Mouse (Mus musculus) bone marrow, adult 2 months (tissue): ENCODE results near the gene Vwa8. TPM values are rescaled to one million over a fixed set of nuclear protein-coding genes. Genes with fewer than 3 reads are reported as not detected.

Source experiments
- H3K27ac ChIP-seq: fragments of 200-500 bp; 2 replicates; pipeline ENCODE4 v1.5.1; 2012; ENCODE audit warnings: low read depth, mild to moderate bottlenecking, control low read depth, inconsistent platforms, low read length; ENCODE audit not compliant: control insufficient read depth, poor library complexity, insufficient read depth
- H3K4me1 ChIP-seq: fragments of 200-500 bp; 2 replicates; pipeline ENCODE4 v1.6.1; 2011; ENCODE audit warnings: low read length; ENCODE audit not compliant: control insufficient read depth, insufficient read depth
- H3K4me3 ChIP-seq: fragments of 200-500 bp; replicated peaks from 2 replicates; pipeline ENCODE3; 2011; ENCODE audit warnings: mild to moderate bottlenecking, low read depth, low read length, control low read depth; ENCODE audit not compliant: control insufficient read depth
- CTCF ChIP-seq: fragments of 200-500 bp; IDR thresholded peaks from 2 replicates; pipeline ENCODE4 v1.5.1; 2011; ENCODE audit warnings: low read length, control low read depth; ENCODE audit not compliant: control insufficient read depth, insufficient read depth
- POLR2A ChIP-seq: fragments of 200-500 bp; IDR thresholded peaks from 2 replicates; pipeline ENCODE4 v1.6.1; 2011; ENCODE audit warnings: low read depth, mild to moderate bottlenecking, control low read depth, low read length, borderline replicate concordance; ENCODE audit not compliant: control insufficient read depth
- WGBS: fragments of 180-500 bp; shearing (Covaris S2); methylation state at CpG from one replicate; pipeline ENCODE4 v1.1.7; 2018; 5-methylcytosine and 5-hydroxymethylcytosine counted together
- polyA plus RNA-seq: library from polyadenylated mRNA; stranded (reverse); fragments of >200 nt; gene quantifications from 2 replicates; pipeline ENCODE4 v1.2.4, GENCODE M21; 2011; ENCODE audit warnings: low replicate concordance; ENCODE audit not compliant: missing spikeins, insufficient read depth, insufficient read length

Gene Vwa8
- polyA plus RNA-seq, 1 experiment: 7.6 TPM

GRCm38 (mm10) chr14:79018564-79018963 lies 169.7 kb downstream of the Vwa8 start:
- 81% methylated on average over 4 of the region's 4 CpGs for WGBS
- no peaks in the 10 kb centered on the region for H3K4me1 ChIP-seq
- no peak overlapping the region for H3K4me3 ChIP-seq
- TF ChIP-seq CTCF (no peak), POLR2A (no peak)
- no peak overlapping the region for H3K27ac ChIP-seq

- TF ChIP-seq POLR2A: no peak
- TF ChIP-seq CTCF: no peak
- Histone ChIP-seq H3K4me1 (no peaks in the 10 kb centered on the region), H3K27ac (no peak overlapping the region), H3K4me3 (no peak overlapping the region)
- 82% methylated on average over 7 of the region's 7 CpGs for WGBS
Measured at GRCm38 (mm10) chr14:79021725-79022124, 172.9 kb downstream of the Vwa8 start.

GRCm38 (mm10) chr14:79028996-79029575 lies 180.2 kb downstream of the Vwa8 start:
- TF ChIP-seq POLR2A (no peak), CTCF (no peak)
- Histone ChIP-seq H3K4me3 (no peak overlapping the region), H3K4me1 (no peaks in the 10 kb centered on the region), H3K27ac (no peak overlapping the region)
- 90% methylated on average over 3 of the region's 3 CpGs for WGBS

- 81% methylated on average over 3 of the region's 3 CpGs for WGBS
- 0 out of 2 replicates have a peak, but pooled peaks have one; percentile 14 for TF ChIP-seq CTCF
- no peak for TF ChIP-seq POLR2A
- H3K4me3 ChIP-seq: no peak overlapping the region
- no peaks in the 10 kb centered on the region for H3K4me1 ChIP-seq
- H3K27ac ChIP-seq: no peak overlapping the region
Measured at GRCm38 (mm10) chr14:79030715-79031114, 181.9 kb downstream of the Vwa8 start.

- WGBS: 83% methylated on average over 8 of the region's 8 CpGs
- Histone ChIP-seq H3K27ac (no peak overlapping the region), H3K4me1 (no peaks in the 10 kb centered on the region), H3K4me3 (no peak overlapping the region)
- no peak for TF ChIP-seq CTCF
- TF ChIP-seq POLR2A: no peak
Measured at GRCm38 (mm10) chr14:79031230-79031740, 182.4 kb downstream of the Vwa8 start.

GRCm38 (mm10) chr14:79033396-79033795 lies 184.5 kb downstream of the Vwa8 start:
- H3K4me1 ChIP-seq: no peaks in the 10 kb centered on the region
- no peak overlapping the region for H3K4me3 ChIP-seq
- WGBS: 81% methylated on average over 6 of the region's 6 CpGs
- no peak for TF ChIP-seq CTCF
- no peak for TF ChIP-seq POLR2A
- H3K27ac ChIP-seq: no peak overlapping the region

GRCm38 (mm10) chr14:79034511-79034913 lies 185.7 kb downstream of the Vwa8 start:
- Histone ChIP-seq H3K4me3 (no peak overlapping the region), H3K4me1 (no peaks in the 10 kb centered on the region), H3K27ac (no peak overlapping the region)
- TF ChIP-seq CTCF (no peak), POLR2A (no peak)
- 64% methylated on average over 9 of the region's 9 CpGs for WGBS

- Histone ChIP-seq H3K4me1 (no peaks in the 10 kb centered on the region), H3K27ac (no peak overlapping the region), H3K4me3 (no peak overlapping the region)
- 90% methylated on average over 9 of the region's 9 CpGs for WGBS
- no peak for TF ChIP-seq POLR2A
- TF ChIP-seq CTCF: no peak
Measured at GRCm38 (mm10) chr14:79035575-79035974, 186.7 kb downstream of the Vwa8 start.
